Mouse (Mus musculus) midbrain, embryonic 10.5 days (tissue): ENCODE measurements around the gene Fam178b. TPM values are rescaled to one million over a fixed set of nuclear protein-coding genes. Genes with fewer than 3 reads are reported as not detected.
A peak's percentile ranks its signal among the peaks of the same experiment; 100 is the strongest.

ENCODE experiments used
- DNase-seq: peaks from one replicate; pipeline ENCODE4 v3.0.0-alpha.2; 2017; ENCODE audit warnings: low spot score
- H3K27ac ChIP-seq: fragments of 300-500 bp; sonication (generic); replicated peaks from 2 replicates; pipeline ENCODE4 v1.5.1; 2016; ENCODE audit warnings: mild to moderate bottlenecking
- H3K27me3 ChIP-seq: fragments of 300-500 bp; sonication (generic); 2 replicates; pipeline ENCODE4 v1.6.1; 2016; ENCODE audit warnings: low read depth, mild to moderate bottlenecking; ENCODE audit not compliant: poor library complexity, severe bottlenecking
- H3K36me3 ChIP-seq: fragments of 300-500 bp; sonication (generic); 2 replicates; pipeline ENCODE4 v1.6.1; 2016; ENCODE audit warnings: mild to moderate bottlenecking, moderate library complexity
- H3K4me1 ChIP-seq: fragments of 300-500 bp; sonication (generic); 2 replicates; pipeline ENCODE4 v1.6.1; 2016
- H3K4me3 ChIP-seq: fragments of 300-500 bp; sonication (generic); 2 replicates; pipeline ENCODE4 v1.5.1; 2016; ENCODE audit warnings: mild to moderate bottlenecking, moderate library complexity
- H3K9me3 ChIP-seq: fragments of 300-500 bp; sonication (generic); replicated peaks from 2 replicates; pipeline ENCODE4 v1.6.1; 2016; ENCODE audit warnings: mild to moderate bottlenecking
- WGBS: fragments of 180-500 bp; shearing (Covaris S2); methylation state at CpG from one replicate; pipeline ENCODE4 v1.1.7; 2016; 5-methylcytosine and 5-hydroxymethylcytosine counted together
- polyA plus RNA-seq: library from polyadenylated mRNA; unstranded; fragments of >200 nt; fragmentation: Nextera tagmentation; extraction: Ambion mirVana; gene quantifications from 2 replicates; pipeline ENCODE4 v1.2.1, GENCODE M21; 2016

The Fam178b gene
- polyA plus RNA-seq, 1 experiment from 2014 or later = 0.33 TPM

GRCm38 (mm10) chr1:36560903-36561302 is 122.1 kb downstream of the Fam178b start:
- H3K4me1 ChIP-seq = peaks cover 35% of the 10 kb centered on the region
- no peaks in the 10 kb centered on the region for H3K36me3 ChIP-seq
- no peaks in the 10 kb centered on the region for H3K9me3 ChIP-seq
- DNase-seq = no peak
- peaks cover 17% of the 10 kb centered on the region for H3K27me3 ChIP-seq
- no peak overlapping the region for H3K4me3 ChIP-seq
- WGBS = 64% methylated on average over 6 of the region's 6 CpGs
- no peak overlapping the region for H3K27ac ChIP-seq

- 75% methylated on average over 5 of the region's 5 CpGs for WGBS
- no peak for DNase-seq
- no peaks in the 10 kb centered on the region for H3K9me3 ChIP-seq
- H3K36me3 ChIP-seq = peaks cover 10% of the 10 kb centered on the region
- peaks cover 44% of the 10 kb centered on the region for H3K4me1 ChIP-seq
- peaks cover 17% of the 10 kb centered on the region for H3K27me3 ChIP-seq
- no peak overlapping the region for H3K4me3 ChIP-seq
- 0 out of 2 replicates have a peak overlapping the region, but pooled peaks have one; percentile 100 for H3K27ac ChIP-seq
Observed at GRCm38 (mm10) chr1:36559888-36560287, 123.1 kb downstream of the Fam178b start.

GRCm38 (mm10) chr1:36559256-36559655 is 123.7 kb downstream of the Fam178b start:
- Histone ChIP-seq H3K27ac (peak overlapping the region; percentile 100), H3K36me3 (peaks cover 16% of the 10 kb centered on the region), H3K4me3 (peak overlapping the region; percentile 94), H3K27me3 (peaks cover 17% of the 10 kb centered on the region), H3K9me3 (no peaks in the 10 kb centered on the region), H3K4me1 (peaks cover 50% of the 10 kb centered on the region)
- WGBS = under 1% methylated on average over 4 of the region's 4 CpGs
- no peak for DNase-seq

- H3K27ac ChIP-seq = peak within 1 kb of the TSS; percentile 100
- peaks cover 26% of the 10 kb centered on the region for H3K36me3 ChIP-seq
- no peaks in the 10 kb centered on the region for H3K9me3 ChIP-seq
- peaks cover 55% of the 10 kb centered on the region for H3K4me1 ChIP-seq
- H3K4me3 ChIP-seq = peak within 1 kb of the TSS; percentile 94
- peaks cover 17% of the 10 kb centered on the region for H3K27me3 ChIP-seq
- DNase-seq = peak; percentile 86
- WGBS = 1% methylated on average over 69 of the region's 69 CpGs
Observed at GRCm38 (mm10) chr1:36558031-36558993, 124.7 kb downstream of the Fam178b start, which contains the start of gene Sema4c. TSS of gene Sema4c (minus strand) at chr1:36558349.

- peaks cover 17% of the 10 kb centered on the region for H3K27me3 ChIP-seq
- H3K27ac ChIP-seq = peak overlapping the region; percentile 100
- under 1% methylated on average over 48 of the region's 48 CpGs for WGBS
- peaks cover 33% of the 10 kb centered on the region for H3K36me3 ChIP-seq
- H3K4me1 ChIP-seq = peaks cover 48% of the 10 kb centered on the region
- H3K4me3 ChIP-seq = peak overlapping the region; percentile 94
- no peaks in the 10 kb centered on the region for H3K9me3 ChIP-seq
- peak; percentile 81 for DNase-seq
Observed at GRCm38 (mm10) chr1:36557457-36558011, 125.4 kb downstream of the Fam178b start.

- WGBS = under 1% methylated on average over 52 of the region's 52 CpGs
- Histone ChIP-seq H3K27ac (peak overlapping the region; percentile 100), H3K36me3 (peaks cover 41% of the 10 kb centered on the region), H3K27me3 (peaks cover 17% of the 10 kb centered on the region), H3K4me1 (peaks cover 46% of the 10 kb centered on the region), H3K9me3 (no peaks in the 10 kb centered on the region), H3K4me3 (peak overlapping the region; percentile 94)
- DNase-seq = peak; percentile 96
Observed at GRCm38 (mm10) chr1:36556553-36557456, 126.2 kb downstream of the Fam178b start.

- WGBS = 10% methylated on average over 8 of the region's 8 CpGs
- no peaks in the 10 kb centered on the region for H3K9me3 ChIP-seq
- H3K27ac ChIP-seq = peak overlapping the region; percentile 100
- peak; percentile 51 for DNase-seq
- H3K27me3 ChIP-seq = peaks cover 17% of the 10 kb centered on the region
- H3K4me1 ChIP-seq = peaks cover 48% of the 10 kb centered on the region
- peak overlapping the region; percentile 94 for H3K4me3 ChIP-seq
- H3K36me3 ChIP-seq = peaks cover 50% of the 10 kb centered on the region
Observed at GRCm38 (mm10) chr1:36555798-36556395, 127.1 kb downstream of the Fam178b start.

GRCm38 (mm10) chr1:36554633-36555399 is 128.2 kb downstream of the Fam178b start:
- 77% methylated on average over 21 of the region's 21 CpGs for WGBS

GRCm38 (mm10) chr1:36552506-36552905 is 130.5 kb downstream of the Fam178b start:
- no peak overlapping the region for H3K4me3 ChIP-seq
- H3K36me3 ChIP-seq = peaks cover 80% of the 10 kb centered on the region
- peaks cover 55% of the 10 kb centered on the region for H3K4me1 ChIP-seq
- H3K27ac ChIP-seq = no peak overlapping the region
- H3K27me3 ChIP-seq = no peaks in the 10 kb centered on the region
- no peaks in the 10 kb centered on the region for H3K9me3 ChIP-seq
- WGBS = 90% methylated on average over 16 of the region's 16 CpGs
- DNase-seq = no peak

More at GRCm38 (mm10) chr1:36554633-36555399, 128.2 kb downstream of the Fam178b start:
- peaks cover 61% of the 10 kb centered on the region for H3K36me3 ChIP-seq
- H3K27ac ChIP-seq = peak overlapping the region; percentile 100
- peaks cover 11% of the 10 kb centered on the region for H3K27me3 ChIP-seq
- peak overlapping the region; percentile 94 for H3K4me3 ChIP-seq
- no peak for DNase-seq
- H3K4me1 ChIP-seq = peaks cover 50% of the 10 kb centered on the region
- no peaks in the 10 kb centered on the region for H3K9me3 ChIP-seq

- 91% methylated on average over 17 of the region's 17 CpGs for WGBS
- peaks cover 80% of the 10 kb centered on the region for H3K36me3 ChIP-seq
- H3K4me1 ChIP-seq = peaks cover 58% of the 10 kb centered on the region
Observed at GRCm38 (mm10) chr1:36551904-36552303, 131.1 kb downstream of the Fam178b start.

GRCm38 (mm10) chr1:36550075-36550863 is 132.7 kb downstream of the Fam178b start:
- H3K4me1 ChIP-seq = peaks cover 62% of the 10 kb centered on the region
- no peak overlapping the region for H3K4me3 ChIP-seq
- H3K36me3 ChIP-seq = peaks cover 73% of the 10 kb centered on the region
- H3K27ac ChIP-seq = no peak overlapping the region
- no peak for DNase-seq
- H3K9me3 ChIP-seq = no peaks in the 10 kb centered on the region
- no peaks in the 10 kb centered on the region for H3K27me3 ChIP-seq
- 79% methylated on average over 20 of the region's 20 CpGs for WGBS

More at GRCm38 (mm10) chr1:36551904-36552303, 131.1 kb downstream of the Fam178b start:
- no peak overlapping the region for H3K27ac ChIP-seq
- H3K27me3 ChIP-seq = no peaks in the 10 kb centered on the region
- no peak overlapping the region for H3K4me3 ChIP-seq
- DNase-seq = no peak
- no peaks in the 10 kb centered on the region for H3K9me3 ChIP-seq
